Mouse (Mus musculus): ENCODE results near the gene Esrrg. TPM values are rescaled to one million over a fixed set of nuclear protein-coding genes. Genes with fewer than 3 reads are reported as not detected.

The Esrrg gene
- polyA plus RNA-seq, 1 experiment from 2014 or later, result 5.3 TPM

GRCm38 (mm10) chr1:188261903-188262682 is 653.5 kb downstream of the Esrrg start, which contains the start of gene Ush2a:
Ush2a (plus strand) TSS chr1:188262023.
- Histone ChIP-seq H3K27me3 (replicated peaks) (no peaks in the 10 kb centered on the region), H3K4me2 (replicated peaks) (no peak within 1 kb of the TSS), H3K4me1 (replicated peaks) (no peaks in the 10 kb centered on the region), H3K9ac (no peak within 1 kb of the TSS), H3K9me3 (no peaks in the 10 kb centered on the region), H3K4me3 (replicated peaks) (no peak within 1 kb of the TSS), H3K36me3 (no peaks in the 10 kb centered on the region), H3K27ac (no peak within 1 kb of the TSS)
- ATAC-seq, result no peak
- WGBS, result 72% methylated on average over 10 of the region's 10 CpGs
